Mouse (Mus musculus): ENCODE results near the gene Cacng8.

The Cacng8 gene

GRCm38 (mm10) chr7:3432066-3432465, 41.6 kb downstream of the Cacng8 start:
- DNase-seq (ENCODE audit: low spot score in 2 of 2), result no peak

DNA sequence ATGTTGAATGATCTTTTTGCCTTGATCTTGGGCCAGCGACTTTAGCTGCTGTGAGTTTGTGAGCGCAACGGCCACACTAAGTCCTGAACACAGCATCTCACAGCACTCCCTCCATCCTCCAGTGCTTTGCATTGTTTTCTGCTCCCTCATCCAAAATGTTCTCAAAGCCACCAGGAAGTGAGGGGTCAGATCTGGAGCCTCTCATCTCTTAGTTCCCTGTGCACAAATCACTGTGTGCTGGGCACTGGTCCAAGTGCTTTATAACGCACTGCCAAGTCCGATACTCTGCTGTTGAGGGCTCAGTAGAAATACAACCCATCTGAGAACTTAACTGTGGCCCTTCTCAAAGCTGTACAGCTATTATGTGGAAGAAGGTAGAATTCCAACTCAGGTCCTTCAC, 47.5 kb downstream of the Cacng8 start:
- DNase-seq (ENCODE audit: low spot score in 2 of 2), result no peak

DNA sequence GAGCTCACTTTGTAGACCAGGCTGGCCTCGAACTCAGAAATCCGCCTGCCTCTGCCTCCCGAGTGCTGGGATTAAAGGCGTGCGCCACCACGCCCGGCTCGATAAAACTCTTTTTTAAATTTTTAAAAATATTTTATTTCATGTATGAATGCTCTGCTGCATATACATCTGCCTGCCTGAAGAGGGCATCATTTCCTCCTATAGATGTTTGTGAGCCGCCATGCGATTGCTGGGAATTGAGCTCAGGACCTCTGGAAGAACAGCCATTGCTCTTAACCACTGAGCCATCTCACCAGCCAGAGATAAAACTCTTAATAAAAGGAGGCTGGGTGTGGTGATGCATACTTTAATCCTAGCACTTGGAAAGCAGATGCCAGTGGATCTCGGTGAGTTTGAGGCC, 49.5 kb downstream of the Cacng8 start:
- DNase-seq (ENCODE audit: low spot score in 2 of 2), result no peak

GRCm38 (mm10) chr7:3440526-3440925, 50.0 kb downstream of the Cacng8 start:
- DNase-seq (ENCODE audit: low spot score in 2 of 2), result no peak

DNA sequence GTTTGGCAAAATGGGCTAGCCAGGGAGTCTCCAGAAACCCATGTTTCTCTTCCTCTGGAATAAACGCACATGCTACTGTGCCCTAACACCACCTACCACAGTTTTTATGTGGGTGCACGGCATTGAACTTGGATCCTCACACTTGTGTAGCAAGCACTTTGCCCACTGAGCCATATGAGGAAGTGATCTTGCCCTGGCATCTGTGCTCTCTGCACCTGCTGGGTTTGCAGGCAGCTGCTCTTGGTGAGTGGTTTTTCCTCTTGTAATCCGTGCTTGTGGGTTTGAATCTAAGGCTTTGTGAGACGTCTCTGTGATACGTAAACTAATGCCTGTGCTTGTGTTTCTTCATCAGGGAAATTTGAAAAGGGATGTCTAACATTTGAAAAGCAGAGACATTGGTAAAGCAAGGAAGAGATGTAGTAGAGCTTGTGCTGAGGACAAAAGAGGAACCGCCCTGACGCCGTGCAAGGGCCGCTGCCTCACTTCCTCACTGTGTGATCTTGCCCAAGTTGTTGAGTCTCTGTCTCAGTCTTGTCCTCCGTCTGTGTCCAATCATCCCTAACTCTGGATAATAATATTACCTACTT, 52.1 kb downstream of the Cacng8 start:
- DNase-seq (ENCODE audit: low spot score in 2 of 2), result no peak

GRCm38 (mm10) chr7:3444678-3445077, 54.2 kb downstream of the Cacng8 start:
- no peak for DNase-seq (ENCODE audit: low spot score in 2 of 2)

DNA sequence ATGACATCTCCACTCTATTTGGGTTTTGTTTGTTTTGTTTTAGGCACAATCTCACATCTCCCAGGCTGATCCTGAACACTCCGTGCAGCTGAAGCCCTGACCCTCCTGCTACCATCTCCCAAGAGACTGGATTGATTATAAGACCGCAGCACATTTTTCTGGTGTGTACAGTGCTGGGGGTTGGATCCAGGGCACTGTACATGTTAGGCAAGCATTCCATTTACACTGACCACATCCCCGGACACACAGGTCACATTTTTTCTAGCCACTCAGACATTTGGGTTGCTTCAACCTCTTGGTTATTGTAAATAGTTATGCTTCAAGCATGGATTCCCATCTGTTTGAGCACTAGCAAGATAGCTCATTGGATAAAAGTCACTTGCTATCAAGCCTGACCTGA, 56.1 kb downstream of the Cacng8 start:
- DNase-seq (ENCODE audit: low spot score in 2 of 2), result no peak

- no peak for DNase-seq (ENCODE audit: low spot score in 2 of 2)
Observed at GRCm38 (mm10) chr7:3447026-3447425, 56.5 kb downstream of the Cacng8 start.

DNA sequence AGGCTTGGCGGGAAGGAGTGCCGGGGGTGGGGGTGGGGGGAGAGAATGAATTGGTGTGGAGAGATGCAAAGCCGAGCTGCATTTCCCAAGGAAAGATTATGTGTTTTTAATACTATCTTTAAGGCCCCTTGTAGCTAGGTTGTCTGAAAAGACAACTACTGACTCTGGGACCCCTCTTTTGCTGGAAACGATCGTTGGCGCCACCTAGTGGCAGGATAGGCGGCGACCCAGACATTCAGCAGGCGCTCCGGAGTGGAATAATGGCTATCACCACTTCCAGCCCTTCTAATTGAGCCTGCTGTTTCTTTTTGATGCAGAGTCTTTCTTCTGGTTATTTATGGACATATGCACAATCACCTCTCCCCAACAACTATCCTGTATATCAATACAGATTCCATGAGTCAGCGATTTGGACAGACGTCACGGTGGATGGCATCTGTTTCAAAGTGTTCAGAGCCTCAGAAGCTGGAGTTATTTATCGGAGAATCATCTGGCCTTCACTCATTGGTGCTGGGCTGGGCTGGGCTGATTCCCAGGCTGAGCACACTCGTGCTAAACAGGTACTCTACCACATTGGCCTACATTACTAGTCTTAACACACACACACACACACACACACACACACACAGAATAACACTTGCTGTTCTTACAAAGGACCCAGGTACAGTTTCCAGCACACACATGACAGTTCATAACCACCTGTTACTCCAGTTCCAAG, 58.4 kb downstream of the Cacng8 start:
- DNase-seq (ENCODE audit: low spot score in 2 of 2), result peak; percentile 69 to 70

- DNase-seq (ENCODE audit: low spot score in 2 of 2), result no peak
Observed at GRCm38 (mm10) chr7:3450671-3451070, 60.2 kb downstream of the Cacng8 start.

DNA sequence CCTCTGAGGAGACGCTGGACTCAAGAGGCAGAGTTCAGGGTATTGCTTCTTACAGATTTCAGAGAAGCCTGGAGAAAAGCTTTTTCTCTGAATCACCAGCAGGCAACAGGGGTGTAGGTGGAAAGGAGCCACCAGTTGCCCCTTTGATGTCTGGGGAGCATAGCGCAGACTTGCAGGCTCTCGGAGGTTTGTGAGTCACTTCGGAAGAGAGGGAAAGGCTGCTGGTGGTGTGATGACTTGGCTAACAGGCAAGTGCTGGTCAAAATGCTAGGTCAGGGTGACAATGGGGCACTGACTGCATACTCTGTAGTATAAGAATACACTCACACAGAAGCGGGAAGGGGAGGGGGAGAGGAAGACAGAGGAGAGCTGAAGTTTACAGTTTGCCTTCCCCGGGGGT, 60.7 kb downstream of the Cacng8 start:
- no peak for DNase-seq (ENCODE audit: low spot score in 2 of 2)

GRCm38 (mm10) chr7:3452821-3453485, 62.5 kb downstream of the Cacng8 start:
- no peak for DNase-seq (ENCODE audit: low spot score in 2 of 2)

- no peak for DNase-seq (ENCODE audit: low spot score in 2 of 2)
Observed at GRCm38 (mm10) chr7:3453486-3454183, 63.2 kb downstream of the Cacng8 start.

DNA sequence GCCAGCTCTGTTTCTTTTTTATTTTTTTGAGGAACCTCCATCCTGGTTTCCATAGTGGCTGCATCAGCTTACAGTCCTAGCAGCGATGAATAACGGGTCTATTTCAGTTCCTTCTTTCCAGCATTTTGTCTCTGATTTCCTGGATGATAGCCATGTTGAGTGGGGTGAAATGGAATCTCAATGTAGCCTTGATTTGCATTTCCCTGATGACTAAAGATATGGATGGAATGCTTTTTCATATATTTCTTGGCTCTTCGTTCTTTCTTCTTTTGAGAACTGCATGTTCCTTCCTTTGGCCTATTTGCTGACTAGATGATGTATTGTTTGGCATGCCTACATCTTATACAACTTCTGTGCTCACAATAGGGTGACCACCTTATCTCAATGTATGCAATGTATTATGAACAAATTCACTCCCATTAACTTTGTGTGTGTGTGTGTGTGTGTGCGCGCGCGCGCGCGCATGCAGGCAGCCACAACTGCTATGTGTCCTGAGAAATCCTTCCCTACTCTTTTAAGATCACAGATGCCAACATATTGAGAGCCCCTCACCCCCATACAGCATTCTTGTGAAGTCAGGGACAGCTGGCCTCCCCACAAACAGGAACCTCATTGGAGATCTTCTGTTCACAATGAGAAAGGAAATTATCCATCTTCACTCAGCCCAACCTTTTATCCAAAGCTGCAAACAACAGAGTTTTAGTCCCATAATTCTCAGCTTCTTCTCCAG, 66.8 kb downstream of the Cacng8 start:
- no peak for DNase-seq (ENCODE audit: low spot score in 2 of 2)

- no peak for DNase-seq (ENCODE audit: low spot score in 2 of 2)
Observed at GRCm38 (mm10) chr7:3457841-3458217, 67.3 kb downstream of the Cacng8 start.

DNA sequence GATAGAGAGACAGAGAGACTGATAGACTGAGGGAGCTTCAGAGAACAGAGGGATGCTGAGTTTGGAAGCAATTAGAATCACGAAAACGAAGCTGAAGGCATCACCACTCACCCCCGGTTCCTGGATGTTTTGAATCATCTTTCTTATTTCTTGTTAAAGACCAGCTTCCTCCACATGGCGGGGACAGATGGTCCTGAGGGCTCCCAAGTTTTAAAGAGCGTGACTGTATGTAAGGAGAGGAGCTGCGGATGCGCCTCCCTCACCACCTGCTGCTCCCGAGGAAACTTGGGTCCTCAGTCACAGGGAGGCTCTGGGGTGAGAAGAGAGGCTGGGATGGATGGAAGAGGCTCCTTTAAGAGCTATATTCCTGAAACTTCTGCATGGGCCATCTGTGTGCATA, 69.8 kb downstream of the Cacng8 start:
- peak in 1 of 2 experiments; percentile 50 for DNase-seq (ENCODE audit: low spot score in 2 of 2)

DNA sequence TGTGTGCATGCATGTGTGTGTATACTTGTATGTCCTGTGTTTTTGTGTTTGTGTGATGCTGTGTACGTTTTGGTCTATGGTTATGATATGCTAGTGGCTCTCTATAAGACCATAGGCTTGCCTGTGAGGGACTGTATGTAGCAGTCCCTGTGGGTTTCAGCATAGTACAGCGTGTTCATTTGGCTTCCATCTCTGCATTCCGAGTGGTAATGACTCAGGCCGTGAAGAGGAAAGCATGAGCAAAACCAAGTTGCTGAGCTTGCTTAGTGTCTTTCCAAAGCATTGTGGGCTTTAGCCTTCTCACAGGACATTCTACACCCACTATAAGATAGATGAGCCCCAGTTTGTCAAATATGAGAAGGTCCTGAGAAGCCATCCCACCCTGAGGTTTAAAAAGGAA, 72.8 kb downstream of the Cacng8 start:
- no peak for DNase-seq (ENCODE audit: low spot score in 2 of 2)

Data from frontal cortex, postnatal 25 days (tissue).